Comparison of ENCODE assay signal across 9 mouse cellular contexts in the genomic region with DNA sequence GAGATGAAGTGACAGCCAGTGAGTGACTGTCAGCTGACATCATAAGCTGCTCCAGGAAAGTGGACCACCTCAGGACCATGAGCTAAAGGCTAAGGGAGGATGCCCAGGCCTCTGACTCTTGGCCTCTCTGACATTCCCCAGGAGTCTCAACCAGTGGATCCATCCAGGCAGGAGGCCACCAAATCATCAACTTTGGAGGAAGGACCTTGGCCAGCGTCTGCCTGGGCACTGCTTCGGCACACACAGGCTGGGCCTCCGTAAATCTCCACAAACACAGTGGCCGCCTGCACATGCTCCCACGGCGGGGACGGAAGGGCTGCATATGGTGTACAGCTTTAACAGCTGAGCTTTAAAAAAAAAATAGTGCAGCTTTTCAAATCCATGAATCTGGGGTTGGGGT.
A peak's percentile ranks its signal among the peaks of the same experiment; 100 is the strongest.
DNase-seq lines count a peak whose midpoint lies in the region; ATAC-seq and TF ChIP-seq lines count a peak whose summit lies in the region.
"Had no signal": no experiment of that assay in that cellular context is flagged by ENCODE, and none has a peak within 500 bp of the region (broad histone marks: within the 10 kb centered on the region; RNA-seq: fewer than 3 reads in every experiment).

No protein-coding gene starts in this region.

- 0 out of 2 replicates have a peak overlapping the region, but pooled peaks have one; percentile 12 for H3K27ac ChIP-seq in forebrain, embryonic 11.5 days (ENCODE audit: low read depth, low read length)
- H3K27ac ChIP-seq in limb, embryonic 14.5 days (replicated peaks; ENCODE audit: low read depth, low read length) = no peak overlapping the region
- H3K27ac ChIP-seq in liver, embryonic 12.5 days = no peak overlapping the region

- peaks cover 40% of the 10 kb centered on the region for H3K4me1 ChIP-seq in forebrain, embryonic 11.5 days (replicated peaks; ENCODE audit: control insufficient read depth, insufficient read depth, low read length)
- peaks cover 33% of the 10 kb centered on the region for H3K4me1 ChIP-seq in limb, embryonic 14.5 days (ENCODE audit: control insufficient read depth, insufficient read depth, low read length)
- no peaks in the 10 kb centered on the region for H3K4me1 ChIP-seq in liver, embryonic 12.5 days

- DNase-seq in gastrocnemius, postnatal 14 days = peak; percentile 21
- DNase-seq in gastrocnemius, adult 8-10 months (ENCODE audit: low spot score in 2 of 2) = no peak
- peak; percentile 5 to 50 for DNase-seq in adrenal gland, postnatal 36 days
- no peak for DNase-seq in forebrain, embryonic 11.5 days (ENCODE audit: low spot score)
- no peak for DNase-seq in limb, embryonic 14.5 days (ENCODE audit: low spot score)
- no peak for DNase-seq in adipocyte (ENCODE audit: low spot score)
- DNase-seq in frontal cortex, adult 2 months (ENCODE audit: extremely low spot score in 1 of 2, low spot score in 1 of 2) = no peak

- H3K9me3 ChIP-seq in forebrain, embryonic 11.5 days (ENCODE audit: control insufficient read depth, low read length) = no peaks in the 10 kb centered on the region
- H3K9me3 ChIP-seq in limb, embryonic 14.5 days (ENCODE audit: control insufficient read depth, low read length) = no peaks in the 10 kb centered on the region
- no peaks in the 10 kb centered on the region for H3K9me3 ChIP-seq in liver, embryonic 12.5 days (replicated peaks)

- 0 out of 2 replicates have a peak, but pooled peaks have one; percentile 25 for ATAC-seq in forebrain, embryonic 11.5 days (replicated peaks; ENCODE audit: low FRiP score)
- peak; percentile 13; the same call in 1 of the 2 replicates for ATAC-seq in limb, embryonic 14.5 days (ENCODE audit: low FRiP score, low read depth)
- no peak for ATAC-seq in liver, embryonic 12.5 days

- no peak overlapping the region for H3K4me3 ChIP-seq in forebrain, embryonic 11.5 days (ENCODE audit: low read depth, low read length)
- H3K4me3 ChIP-seq in limb, embryonic 14.5 days (replicated peaks; ENCODE audit: low read length) = no peak overlapping the region
- H3K4me3 ChIP-seq in liver, embryonic 12.5 days = no peak overlapping the region
- H3K4me3 ChIP-seq: erythroblast, embryonic 14.5 days had no signal

- H3K4me2 ChIP-seq in forebrain, embryonic 11.5 days (ENCODE audit: low read depth, low read length, severe bottlenecking) = peak overlapping the region; percentile 42; the same call in 1 of the 2 replicates
- H3K4me2 ChIP-seq in limb, embryonic 14.5 days (replicated peaks; ENCODE audit: low read depth, low read length, severe bottlenecking) = peak overlapping the region; percentile 45
- H3K4me2 ChIP-seq in liver, embryonic 12.5 days = no peak overlapping the region

- H3K9ac ChIP-seq in forebrain, embryonic 11.5 days (ENCODE audit: low read length) = no peak overlapping the region
- H3K9ac ChIP-seq in limb, embryonic 14.5 days (ENCODE audit: low read depth, low read length, severe bottlenecking) = no peak overlapping the region
- no peak overlapping the region for H3K9ac ChIP-seq in liver, embryonic 12.5 days

- TF ChIP-seq POLR2A in limb, embryonic 14.5 days (IDR thresholded peaks at IDR 0.05; ENCODE audit: borderline replicate concordance, extremely low read depth, insufficient read depth, insufficient read length) = no peak

- 35% methylated on average over 7 of the region's 7 CpGs for WGBS in forebrain, embryonic 11.5 days
- WGBS in limb, embryonic 14.5 days = 22% methylated on average over 7 of the region's 7 CpGs
- 80% methylated on average over 7 of the region's 7 CpGs for WGBS in liver, embryonic 12.5 days (ENCODE audit: insufficient replicate concordance)

- H3K27me3 ChIP-seq in forebrain, embryonic 11.5 days (ENCODE audit: control insufficient read depth, insufficient read depth, low read length) = no peaks in the 10 kb centered on the region
- no peaks in the 10 kb centered on the region for H3K27me3 ChIP-seq in limb, embryonic 14.5 days (ENCODE audit: control insufficient read depth, insufficient read depth, low read length)
- no peaks in the 10 kb centered on the region for H3K27me3 ChIP-seq in liver, embryonic 12.5 days (replicated peaks)

- intact Hi-C loops in gastrocnemius, postnatal 14 days (cut with DNase I; ENCODE audit: low total_unique reads) = no loop called here

- H3K36me3 ChIP-seq in forebrain, embryonic 11.5 days (ENCODE audit: control insufficient read depth, insufficient read depth, low read length) = no peaks in the 10 kb centered on the region
- no peaks in the 10 kb centered on the region for H3K36me3 ChIP-seq in limb, embryonic 14.5 days (ENCODE audit: control insufficient read depth, insufficient read depth, low read length)
- no peaks in the 10 kb centered on the region for H3K36me3 ChIP-seq in liver, embryonic 12.5 days

Comparison
In these comparisons a context has a peak if more than half of its experiments do, and no peak if none do; other contexts are left out.
1. DNase-seq: peak in gastrocnemius, postnatal 14 days (single experiment) and adrenal gland, postnatal 36 days (2 of 2); none in gastrocnemius, adult 8-10 months (0 of 2), forebrain, embryonic 11.5 days (single experiment), limb, embryonic 14.5 days (single experiment), adipocyte (single experiment) and frontal cortex, adult 2 months (0 of 2).